Mouse (Mus musculus) thymus, postnatal 4 days (tissue): ENCODE data around the gene Fdps.
"Not testable (repeated sequence)": the region's sequence is repeated elsewhere in the genome, so short reads cannot be mapped to it uniquely, and the experiment has no call there.

Source experiments
- DNase-seq: peaks from one replicate; pipeline ENCODE4 v3.0.0; 2021

Fdps gene

GRCm38 (mm10) chr3:89101459-89101811 lies 324 bp downstream of the Fdps start:
- DNase-seq = no peak

GRCm38 (mm10) chr3:89100811-89101210 lies 948 bp downstream of the Fdps start, which contains the start of gene Gm43738:
TSS of gene Gm43738 (minus strand) at chr3:89101099.
- peak; percentile 39 for DNase-seq

GRCm38 (mm10) chr3:89094021-89094420 lies 7.7 kb downstream of the Fdps start:
- DNase-seq = no peak

- peak; percentile 79 for DNase-seq
Measured at GRCm38 (mm10) chr3:89093175-89093574, 8.6 kb downstream of the Fdps start, which contains the start of gene Rusc1. TSS of gene Rusc1 (minus strand) at chr3:89093311.

- DNase-seq = no peak
Measured at GRCm38 (mm10) chr3:89092509-89093090, 9.2 kb downstream of the Fdps start.

- DNase-seq = peak; percentile 16
Measured at GRCm38 (mm10) chr3:89091811-89092508, 9.8 kb downstream of the Fdps start.

GRCm38 (mm10) chr3:89090694-89091655 lies 10.8 kb downstream of the Fdps start:
- peak; percentile 91 for DNase-seq

GRCm38 (mm10) chr3:89089882-89090591 lies 11.7 kb downstream of the Fdps start:
- DNase-seq = peak; percentile 81

- peak; percentile 20 for DNase-seq
Measured at GRCm38 (mm10) chr3:89088974-89089373, 12.8 kb downstream of the Fdps start.

GRCm38 (mm10) chr3:89087338-89088110 lies 14.2 kb downstream of the Fdps start:
- DNase-seq = peak; percentile 96

- DNase-seq = no peak
Measured at GRCm38 (mm10) chr3:89084654-89085190, 17.0 kb downstream of the Fdps start.

GRCm38 (mm10) chr3:89084133-89084532 lies 17.6 kb downstream of the Fdps start:
- DNase-seq = no peak

- DNase-seq = not testable (repeated sequence)
Measured at GRCm38 (mm10) chr3:89082287-89082686, 19.5 kb downstream of the Fdps start.

GRCm38 (mm10) chr3:89077383-89077782 lies 24.4 kb downstream of the Fdps start:
- no peak for DNase-seq

GRCm38 (mm10) chr3:89067265-89067664 lies 34.5 kb downstream of the Fdps start:
- DNase-seq = no peak

GRCm38 (mm10) chr3:89061696-89062095 lies 40.1 kb downstream of the Fdps start:
- no peak for DNase-seq

- DNase-seq = peak; percentile 66
Measured at GRCm38 (mm10) chr3:89058783-89059182, 43.0 kb downstream of the Fdps start.

- no peak for DNase-seq
Measured at GRCm38 (mm10) chr3:89058361-89058760, 43.4 kb downstream of the Fdps start.
